Mouse (Mus musculus) kidney, embryonic 15.5 days (tissue): ENCODE measurements around the gene AC140267.1. TPM values are rescaled to one million over a fixed set of nuclear protein-coding genes. Genes with fewer than 3 reads are reported as not detected.
A peak's percentile ranks its signal among the peaks of the same experiment; 100 is the strongest.

Experiments
- ATAC-seq: fragments of 200-750 bp; cut with Nextera tagmentation; replicated peaks from 2 replicates; pipeline ENCODE4 v1.8.0; 2017; ENCODE audit warnings: moderate TSS enrichment; ENCODE audit not compliant: low FRiP score
- H3K27ac ChIP-seq: fragments of 300-500 bp; sonication (generic); 2 replicates; pipeline ENCODE4 v1.5.1; 2015; ENCODE audit warnings: mild to moderate bottlenecking, inconsistent platforms
- H3K27me3 ChIP-seq: fragments of 300-500 bp; sonication (generic); 2 replicates; pipeline ENCODE4 v1.6.1; 2015; ENCODE audit warnings: inconsistent platforms
- H3K36me3 ChIP-seq: fragments of 300-500 bp; sonication (generic); 2 replicates; pipeline ENCODE4 v1.6.1; 2015; ENCODE audit warnings: inconsistent platforms
- H3K4me1 ChIP-seq: fragments of 300-500 bp; sonication (generic); 2 replicates; pipeline ENCODE4 v1.6.1; 2015; ENCODE audit warnings: inconsistent platforms
- H3K4me2 ChIP-seq: fragments of 300-500 bp; sonication (generic); 2 replicates; pipeline ENCODE4 v1.6.1; 2015; ENCODE audit warnings: moderate library complexity, mild to moderate bottlenecking, inconsistent platforms
- H3K4me3 ChIP-seq: fragments of 300-500 bp; sonication (generic); replicated peaks from 2 replicates; pipeline ENCODE4 v1.5.1; 2015; ENCODE audit warnings: mild to moderate bottlenecking, inconsistent platforms
- H3K9ac ChIP-seq: fragments of 300-500 bp; sonication (generic); 2 replicates; pipeline ENCODE4 v1.6.1; 2015; ENCODE audit warnings: mild to moderate bottlenecking, inconsistent platforms
- H3K9me3 ChIP-seq: fragments of 300-500 bp; sonication (generic); replicated peaks from 2 replicates; pipeline ENCODE4 v1.6.1; 2016; ENCODE audit warnings: inconsistent platforms
- WGBS: fragments of 180-500 bp; shearing (Covaris S2); methylation state at CpG from one replicate; pipeline ENCODE4 v1.1.7; 2015; ENCODE audit warnings: mixed read lengths; 5-methylcytosine and 5-hydroxymethylcytosine counted together
- polyA plus RNA-seq: library from polyadenylated mRNA; unstranded; fragments of >200 nt; fragmentation: Nextera tagmentation; extraction: Ambion mirVana; gene quantifications from 2 replicates; pipeline ENCODE4 v1.2.1, GENCODE M21; 2015

The AC140267.1 gene
- polyA plus RNA-seq, 1 experiment from 2014 or later = not detected

- Histone ChIP-seq H3K36me3 (peaks cover 25% of the 10 kb centered on the region), H3K4me2 (peak overlapping the region; percentile 75), H3K27me3 (no peaks in the 10 kb centered on the region), H3K9ac (peak overlapping the region; percentile 29; the same call in 1 of the 2 replicates), H3K4me3 (peak overlapping the region; percentile 98), H3K4me1 (peaks cover 20% of the 10 kb centered on the region), H3K27ac (peak overlapping the region; percentile 93), H3K9me3 (no peaks in the 10 kb centered on the region)
- WGBS = 44% methylated on average over 4 of the region's 4 CpGs
- peak; percentile 11; the same call in 1 of the 2 replicates for ATAC-seq
These were observed 2.6 kb upstream of the AC140267.1 start for GRCm38 (mm10) chr15:80233053-80233452.

- H3K27ac ChIP-seq = peak within 1 kb of the TSS; percentile 93
- H3K4me3 ChIP-seq = peak within 1 kb of the TSS; percentile 98
- peaks cover 20% of the 10 kb centered on the region for H3K4me1 ChIP-seq
- H3K4me2 ChIP-seq = peak within 1 kb of the TSS; percentile 75
- no peaks in the 10 kb centered on the region for H3K27me3 ChIP-seq
- H3K9ac ChIP-seq = peak within 1 kb of the TSS; percentile 81
- peak; percentile 97 for ATAC-seq
- peaks cover 34% of the 10 kb centered on the region for H3K36me3 ChIP-seq
- no peaks in the 10 kb centered on the region for H3K9me3 ChIP-seq
- WGBS = under 1% methylated on average over 67 of the region's 67 CpGs
These were observed 1.7 kb upstream of the AC140267.1 start, which contains the start of gene Mief1 for GRCm38 (mm10) chr15:80233733-80234509. Gene Mief1 (plus strand): TSS chr15:80234018.

- Histone ChIP-seq H3K4me3 (no peak overlapping the region), H3K36me3 (peaks cover 90% of the 10 kb centered on the region), H3K4me2 (no peak overlapping the region), H3K27me3 (no peaks in the 10 kb centered on the region), H3K9ac (no peak overlapping the region), H3K9me3 (no peaks in the 10 kb centered on the region), H3K27ac (no peak overlapping the region), H3K4me1 (peaks cover 6% of the 10 kb centered on the region)
- ATAC-seq = no peak
- 93% methylated on average over 12 of the region's 12 CpGs for WGBS
These were observed 12.5 kb downstream of the AC140267.1 start for GRCm38 (mm10) chr15:80248135-80248534.

- no peak overlapping the region for H3K27ac ChIP-seq
- no peak overlapping the region for H3K9ac ChIP-seq
- no peaks in the 10 kb centered on the region for H3K27me3 ChIP-seq
- no peaks in the 10 kb centered on the region for H3K9me3 ChIP-seq
- peaks cover 11% of the 10 kb centered on the region for H3K4me1 ChIP-seq
- H3K4me3 ChIP-seq = no peak overlapping the region
- H3K4me2 ChIP-seq = no peak overlapping the region
- ATAC-seq = no peak
- peaks cover 85% of the 10 kb centered on the region for H3K36me3 ChIP-seq
- 97% methylated on average over 1 of the region's 1 CpGs for WGBS
These were observed 13.0 kb downstream of the AC140267.1 start for GRCm38 (mm10) chr15:80248596-80248995.

GRCm38 (mm10) chr15:80249672-80250071 is 14.0 kb downstream of the AC140267.1 start:
- H3K27ac ChIP-seq = no peak overlapping the region
- no peak for ATAC-seq
- no peak overlapping the region for H3K4me3 ChIP-seq
- WGBS = 95% methylated on average over 10 of the region's 10 CpGs
- no peaks in the 10 kb centered on the region for H3K27me3 ChIP-seq
- peaks cover 74% of the 10 kb centered on the region for H3K36me3 ChIP-seq
- peaks cover 21% of the 10 kb centered on the region for H3K4me1 ChIP-seq
- no peaks in the 10 kb centered on the region for H3K9me3 ChIP-seq
- H3K4me2 ChIP-seq = no peak overlapping the region
- H3K9ac ChIP-seq = no peak overlapping the region

GRCm38 (mm10) chr15:80250586-80250985 is 15.0 kb downstream of the AC140267.1 start:
- Histone ChIP-seq H3K4me1 (peaks cover 21% of the 10 kb centered on the region), H3K4me3 (no peak overlapping the region), H3K36me3 (peaks cover 67% of the 10 kb centered on the region), H3K27ac (no peak overlapping the region), H3K9me3 (no peaks in the 10 kb centered on the region), H3K9ac (no peak overlapping the region), H3K4me2 (no peak overlapping the region), H3K27me3 (no peaks in the 10 kb centered on the region)
- no peak for ATAC-seq
- 94% methylated on average over 6 of the region's 6 CpGs for WGBS

- H3K9ac ChIP-seq = 0 out of 2 replicates have a peak overlapping the region, but pooled peaks have one; percentile 57
These were observed 17.9 kb downstream of the AC140267.1 start for GRCm38 (mm10) chr15:80253530-80253929.

GRCm38 (mm10) chr15:80254207-80254606 is 18.6 kb downstream of the AC140267.1 start:
- peak overlapping the region; percentile 98 for H3K27ac ChIP-seq
- H3K27me3 ChIP-seq = no peaks in the 10 kb centered on the region
- peaks cover 48% of the 10 kb centered on the region for H3K4me1 ChIP-seq
- H3K36me3 ChIP-seq = peaks cover 65% of the 10 kb centered on the region
- peak overlapping the region; percentile 57 for H3K9ac ChIP-seq
- no peaks in the 10 kb centered on the region for H3K9me3 ChIP-seq
- peak overlapping the region; percentile 88 for H3K4me2 ChIP-seq
- 31% methylated on average over 6 of the region's 6 CpGs for WGBS
- no peak for ATAC-seq
- peak overlapping the region; percentile 96 for H3K4me3 ChIP-seq

More at GRCm38 (mm10) chr15:80253530-80253929, 17.9 kb downstream of the AC140267.1 start:
- Histone ChIP-seq H3K27me3 (no peaks in the 10 kb centered on the region), H3K27ac (peak overlapping the region; percentile 98), H3K4me2 (peak overlapping the region; percentile 88), H3K9me3 (no peaks in the 10 kb centered on the region), H3K4me1 (peaks cover 43% of the 10 kb centered on the region), H3K4me3 (no peak overlapping the region), H3K36me3 (peaks cover 65% of the 10 kb centered on the region)
- 16% methylated on average over 2 of the region's 2 CpGs for WGBS
- ATAC-seq = no peak

GRCm38 (mm10) chr15:80254847-80255645 is 19.4 kb downstream of the AC140267.1 start, which contains the start of gene Atf4:
Gene Atf4 (plus strand): TSS chr15:80255184.
- peaks cover 52% of the 10 kb centered on the region for H3K4me1 ChIP-seq
- H3K27me3 ChIP-seq = no peaks in the 10 kb centered on the region
- peak within 1 kb of the TSS; percentile 100 for H3K9ac ChIP-seq
- peak within 1 kb of the TSS; percentile 98 for H3K27ac ChIP-seq
- H3K36me3 ChIP-seq = peaks cover 65% of the 10 kb centered on the region
- peak within 1 kb of the TSS; percentile 88 for H3K4me2 ChIP-seq
- ATAC-seq = peak; percentile 94
- WGBS = under 1% methylated on average over 62 of the region's 62 CpGs
- no peaks in the 10 kb centered on the region for H3K9me3 ChIP-seq
- peak within 1 kb of the TSS; percentile 96 for H3K4me3 ChIP-seq

- H3K9ac ChIP-seq = peak overlapping the region; percentile 100
- no peaks in the 10 kb centered on the region for H3K27me3 ChIP-seq
- WGBS = under 1% methylated on average over 51 of the region's 51 CpGs
- peaks cover 52% of the 10 kb centered on the region for H3K4me1 ChIP-seq
- H3K36me3 ChIP-seq = peaks cover 65% of the 10 kb centered on the region
- H3K4me2 ChIP-seq = peak overlapping the region; percentile 88
- H3K4me3 ChIP-seq = peak overlapping the region; percentile 96
- ATAC-seq = peak; percentile 47
- peak overlapping the region; percentile 98 for H3K27ac ChIP-seq
- H3K9me3 ChIP-seq = no peaks in the 10 kb centered on the region
These were observed 20.0 kb downstream of the AC140267.1 start for GRCm38 (mm10) chr15:80255646-80256121.

GRCm38 (mm10) chr15:80256242-80256641 is 20.6 kb downstream of the AC140267.1 start:
- ATAC-seq = no peak
- Histone ChIP-seq H3K27ac (peak overlapping the region; percentile 98), H3K36me3 (peaks cover 63% of the 10 kb centered on the region), H3K9me3 (no peaks in the 10 kb centered on the region), H3K4me2 (peak overlapping the region; percentile 88), H3K4me1 (peaks cover 52% of the 10 kb centered on the region), H3K27me3 (no peaks in the 10 kb centered on the region), H3K4me3 (peak overlapping the region; percentile 96), H3K9ac (peak overlapping the region; percentile 100)
- WGBS = 6% methylated on average over 16 of the region's 16 CpGs
